Mouse (Mus musculus): ENCODE results near the gene Ddx5. TPM values are rescaled to one million over a fixed set of nuclear protein-coding genes. Genes with fewer than 3 reads are reported as not detected.

The Ddx5 gene
- 501 and 510 TPM in 2 replicates for polyA plus RNA-seq (2014; fragmentation: Nextera tagmentation; extraction: Ambion mirVana)

DNA sequence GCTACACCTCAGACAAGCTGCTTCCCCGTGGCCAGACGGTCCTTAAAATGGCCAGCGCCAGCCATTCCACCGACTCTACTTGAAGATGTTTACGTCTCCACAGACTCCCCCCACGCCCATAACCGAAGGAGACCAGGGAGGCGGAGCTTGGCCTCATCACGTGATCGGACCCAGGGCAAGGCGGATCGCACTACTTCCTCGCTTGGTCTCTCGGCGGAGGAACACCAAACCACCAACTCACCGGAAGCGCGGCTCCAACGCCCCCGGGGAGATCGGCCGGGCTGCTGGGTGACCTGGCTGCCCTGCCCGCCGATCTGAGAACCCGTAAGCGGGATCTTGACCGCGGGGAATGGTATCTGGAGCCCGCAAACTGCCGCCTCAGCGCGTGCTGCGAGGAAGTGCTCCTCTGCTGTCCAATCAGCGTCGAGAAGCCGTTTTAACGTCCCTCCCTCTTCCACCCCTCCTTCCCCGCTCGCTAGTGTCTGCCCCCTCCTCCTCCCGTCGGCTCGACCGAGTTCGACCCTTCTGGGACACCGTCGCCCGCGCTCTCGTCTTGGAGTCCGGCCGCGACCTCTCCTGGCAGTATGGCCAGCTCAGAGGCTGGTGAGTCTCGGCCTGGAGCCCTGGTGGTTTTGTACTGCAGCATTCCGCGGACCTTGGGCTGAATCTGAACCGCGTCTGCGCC is at the start of gene Ddx5, which contains the start of gene Cep95:
TSS of gene Ddx5 (minus strand) at position 411 of the 685 bp plus-strand sequence.
TSS of gene Cep95 (plus strand) at position 478 of the 685 bp plus-strand sequence.
- WGBS: under 1% methylated on average over 58 of the region's 58 CpGs
- peak within 1 kb of the TSS; percentile 100 for H3K9ac ChIP-seq (ENCODE audit: low read length)
- peak; percentile 98 for DNase-seq (ENCODE audit: low spot score)
- no peaks in the 10 kb centered on the region for H3K4me1 ChIP-seq (ENCODE audit: control insufficient read depth, insufficient read depth, low read length)
- H3K4me3 ChIP-seq (ENCODE audit: low read depth, low read length): peak within 1 kb of the TSS; percentile 92
- peaks cover 3% of the 10 kb centered on the region for H3K36me3 ChIP-seq (ENCODE audit: control insufficient read depth, insufficient read depth, low read length)
- H3K9me3 ChIP-seq (ENCODE audit: control insufficient read depth, low read length): no peaks in the 10 kb centered on the region
- H3K27me3 ChIP-seq (ENCODE audit: control insufficient read depth, insufficient read depth, low read length): no peaks in the 10 kb centered on the region
- peak; percentile 93 for ATAC-seq (ENCODE audit: insufficient number of reproducible peaks, low FRiP score, low TSS enrichment, low read depth)
- H3K4me2 ChIP-seq (ENCODE audit: low read depth, severe bottlenecking): peak within 1 kb of the TSS; percentile 71
- peak within 1 kb of the TSS; percentile 94 for H3K27ac ChIP-seq (replicated peaks; ENCODE audit: low read depth, low read length)

DNA sequence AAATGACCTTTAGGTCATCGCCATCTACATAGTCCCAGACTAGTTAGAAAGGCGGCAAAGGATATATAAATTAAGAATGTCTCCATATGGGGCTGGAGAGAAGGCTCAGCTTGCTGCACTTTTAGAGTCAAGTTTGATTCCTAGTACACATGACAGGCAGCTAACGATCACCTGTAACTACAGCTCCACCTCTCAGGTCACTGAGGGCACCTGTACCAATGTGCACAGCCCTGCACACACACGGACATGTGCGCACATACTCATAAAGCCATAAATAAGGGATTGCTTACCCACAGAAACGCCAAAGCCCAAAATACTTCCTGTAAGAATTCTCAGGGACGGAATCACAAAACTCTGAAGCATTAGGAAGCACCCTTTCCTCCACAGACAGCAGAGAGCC is 39.1 kb upstream of the Ddx5 start:
- H3K36me3 ChIP-seq (ENCODE audit: control insufficient read depth, insufficient read depth, low read length): peaks cover 16% of the 10 kb centered on the region
- ATAC-seq (ENCODE audit: insufficient number of reproducible peaks, low FRiP score, low TSS enrichment, low read depth) (no peak), DNase-seq (ENCODE audit: low spot score) (no peak)
- H3K4me2 ChIP-seq (ENCODE audit: low read depth, severe bottlenecking): no peak overlapping the region
- no peak overlapping the region for H3K9ac ChIP-seq (ENCODE audit: low read length)
- no peaks in the 10 kb centered on the region for H3K4me1 ChIP-seq (ENCODE audit: control insufficient read depth, insufficient read depth, low read length)
- no peak overlapping the region for H3K27ac ChIP-seq (replicated peaks; ENCODE audit: low read depth, low read length)
- no peak overlapping the region for H3K4me3 ChIP-seq (ENCODE audit: low read depth, low read length)
- WGBS: 91% methylated on average over 7 of the region's 7 CpGs
- no peaks in the 10 kb centered on the region for H3K27me3 ChIP-seq (ENCODE audit: control insufficient read depth, insufficient read depth, low read length)
- no peaks in the 10 kb centered on the region for H3K9me3 ChIP-seq (ENCODE audit: control insufficient read depth, low read length)

DNA sequence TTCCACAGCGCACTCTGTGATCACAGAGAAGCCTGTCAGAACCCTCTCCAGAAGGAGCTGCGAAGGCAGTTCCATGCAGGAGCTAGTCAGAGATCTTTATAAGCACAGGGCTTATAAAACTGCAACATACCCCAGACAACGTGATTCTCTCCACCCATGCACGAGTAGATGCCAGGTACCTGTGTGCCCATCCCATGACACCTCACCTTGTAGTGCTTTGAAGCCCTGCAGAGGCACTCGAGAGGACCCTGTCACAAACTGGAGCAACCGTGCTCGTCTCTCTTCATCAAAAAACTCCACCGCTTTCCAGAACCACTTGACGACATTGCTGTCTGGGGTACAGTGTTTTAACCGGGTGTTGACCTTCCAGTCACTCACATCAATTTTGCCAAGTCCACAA is 35.4 kb upstream of the Ddx5 start:
- DNase-seq (ENCODE audit: low spot score): no peak
- H3K27ac ChIP-seq (replicated peaks; ENCODE audit: low read depth, low read length): no peak overlapping the region
- H3K36me3 ChIP-seq (ENCODE audit: control insufficient read depth, insufficient read depth, low read length): peaks cover 18% of the 10 kb centered on the region
- 88% methylated on average over 10 of the region's 10 CpGs for WGBS
- no peak for ATAC-seq (ENCODE audit: insufficient number of reproducible peaks, low FRiP score, low TSS enrichment, low read depth)
- no peaks in the 10 kb centered on the region for H3K4me1 ChIP-seq (ENCODE audit: control insufficient read depth, insufficient read depth, low read length)
- no peaks in the 10 kb centered on the region for H3K27me3 ChIP-seq (ENCODE audit: control insufficient read depth, insufficient read depth, low read length)
- no peak overlapping the region for H3K4me3 ChIP-seq (ENCODE audit: low read depth, low read length)
- no peak overlapping the region for H3K4me2 ChIP-seq (ENCODE audit: low read depth, severe bottlenecking)
- no peak overlapping the region for H3K9ac ChIP-seq (ENCODE audit: low read length)
- H3K9me3 ChIP-seq (ENCODE audit: control insufficient read depth, low read length): no peaks in the 10 kb centered on the region

DNA sequence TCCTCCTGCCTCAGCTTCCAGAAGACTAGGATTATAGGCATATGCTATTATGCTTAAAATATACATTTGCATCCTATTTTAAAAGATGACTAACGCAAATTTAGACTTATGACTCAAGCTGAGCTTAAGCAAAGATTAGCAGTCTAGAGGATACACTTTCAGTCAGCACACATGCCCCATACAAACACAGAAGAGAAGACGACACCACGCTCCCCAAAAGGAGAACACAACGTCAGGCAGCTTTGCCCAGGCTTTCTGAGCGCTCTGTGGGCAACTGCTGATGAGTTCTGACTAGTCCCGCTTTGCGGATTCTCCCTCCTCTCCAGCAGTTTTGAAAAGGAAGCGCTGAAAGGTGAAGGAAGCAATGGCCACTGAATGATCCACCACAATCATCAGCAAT is 34.8 kb upstream of the Ddx5 start:
- Histone ChIP-seq H3K4me2 (ENCODE audit: low read depth, severe bottlenecking) (no peak overlapping the region), H3K4me1 (ENCODE audit: control insufficient read depth, insufficient read depth, low read length) (no peaks in the 10 kb centered on the region), H3K27me3 (ENCODE audit: control insufficient read depth, insufficient read depth, low read length) (no peaks in the 10 kb centered on the region), H3K36me3 (ENCODE audit: control insufficient read depth, insufficient read depth, low read length) (peaks cover 21% of the 10 kb centered on the region), H3K27ac (replicated peaks; ENCODE audit: low read depth, low read length) (no peak overlapping the region), H3K9me3 (ENCODE audit: control insufficient read depth, low read length) (no peaks in the 10 kb centered on the region), H3K9ac (ENCODE audit: low read length) (no peak overlapping the region), H3K4me3 (ENCODE audit: low read depth, low read length) (no peak overlapping the region)
- no peak for ATAC-seq (ENCODE audit: insufficient number of reproducible peaks, low FRiP score, low TSS enrichment, low read depth)
- no peak for DNase-seq (ENCODE audit: low spot score)
- WGBS: 92% methylated on average over 8 of the region's 8 CpGs

DNA sequence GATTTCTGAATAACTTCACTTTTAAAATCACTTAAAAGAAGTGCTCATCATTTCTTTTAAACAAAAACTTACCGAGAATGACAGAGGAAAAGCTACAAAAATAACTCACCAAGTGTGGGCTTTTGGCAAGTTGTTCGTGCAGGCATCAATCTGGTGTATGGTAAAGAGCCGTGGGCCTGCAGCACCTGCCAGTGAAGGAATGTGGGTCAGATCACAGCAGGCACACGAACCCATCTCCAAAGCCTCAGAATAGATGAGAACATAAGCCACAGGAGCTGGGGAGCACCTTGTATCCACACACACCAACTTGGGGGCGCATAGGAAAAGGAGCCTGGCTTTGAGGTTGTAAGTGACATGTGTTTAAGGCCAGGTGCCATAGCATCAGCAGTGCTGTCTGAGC is 33.9 kb upstream of the Ddx5 start:
- Histone ChIP-seq H3K27me3 (ENCODE audit: control insufficient read depth, insufficient read depth, low read length) (no peaks in the 10 kb centered on the region), H3K9ac (ENCODE audit: low read length) (no peak overlapping the region), H3K4me1 (ENCODE audit: control insufficient read depth, insufficient read depth, low read length) (no peaks in the 10 kb centered on the region), H3K4me2 (ENCODE audit: low read depth, severe bottlenecking) (no peak overlapping the region), H3K36me3 (ENCODE audit: control insufficient read depth, insufficient read depth, low read length) (peaks cover 19% of the 10 kb centered on the region), H3K4me3 (ENCODE audit: low read depth, low read length) (no peak overlapping the region), H3K9me3 (ENCODE audit: control insufficient read depth, low read length) (no peaks in the 10 kb centered on the region), H3K27ac (replicated peaks; ENCODE audit: low read depth, low read length) (no peak overlapping the region)
- no peak for ATAC-seq (ENCODE audit: insufficient number of reproducible peaks, low FRiP score, low TSS enrichment, low read depth)
- DNase-seq (ENCODE audit: low spot score): no peak
- WGBS: 90% methylated on average over 5 of the region's 5 CpGs

DNA sequence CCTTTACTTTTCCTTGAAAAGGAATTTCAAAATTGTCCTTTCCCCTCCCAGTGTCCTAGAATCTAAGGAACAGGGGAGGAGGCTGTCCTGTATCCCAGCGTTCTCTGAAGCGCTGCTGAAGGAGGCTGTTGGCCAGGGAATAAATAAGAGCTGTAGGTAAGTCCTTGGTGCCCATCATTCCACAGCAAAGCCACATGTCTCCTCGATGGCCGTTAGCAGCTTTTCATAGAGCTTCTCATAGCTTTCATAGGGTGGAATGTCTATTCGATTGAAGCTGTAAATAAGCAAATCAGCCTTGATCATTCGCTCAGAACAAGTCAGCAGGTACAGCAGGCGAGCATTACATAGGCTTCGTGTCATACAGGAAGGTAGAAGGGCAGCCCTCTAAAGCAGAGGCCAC is 33.5 kb upstream of the Ddx5 start:
- Histone ChIP-seq H3K9ac (ENCODE audit: low read length) (no peak overlapping the region), H3K27me3 (ENCODE audit: control insufficient read depth, insufficient read depth, low read length) (no peaks in the 10 kb centered on the region), H3K9me3 (ENCODE audit: control insufficient read depth, low read length) (no peaks in the 10 kb centered on the region), H3K4me2 (ENCODE audit: low read depth, severe bottlenecking) (no peak overlapping the region), H3K27ac (replicated peaks; ENCODE audit: low read depth, low read length) (no peak overlapping the region), H3K4me1 (ENCODE audit: control insufficient read depth, insufficient read depth, low read length) (no peaks in the 10 kb centered on the region), H3K36me3 (ENCODE audit: control insufficient read depth, insufficient read depth, low read length) (peaks cover 16% of the 10 kb centered on the region), H3K4me3 (ENCODE audit: low read depth, low read length) (no peak overlapping the region)
- 92% methylated on average over 8 of the region's 8 CpGs for WGBS
- ATAC-seq (ENCODE audit: insufficient number of reproducible peaks, low FRiP score, low TSS enrichment, low read depth) (no peak), DNase-seq (ENCODE audit: low spot score) (no peak)

DNA sequence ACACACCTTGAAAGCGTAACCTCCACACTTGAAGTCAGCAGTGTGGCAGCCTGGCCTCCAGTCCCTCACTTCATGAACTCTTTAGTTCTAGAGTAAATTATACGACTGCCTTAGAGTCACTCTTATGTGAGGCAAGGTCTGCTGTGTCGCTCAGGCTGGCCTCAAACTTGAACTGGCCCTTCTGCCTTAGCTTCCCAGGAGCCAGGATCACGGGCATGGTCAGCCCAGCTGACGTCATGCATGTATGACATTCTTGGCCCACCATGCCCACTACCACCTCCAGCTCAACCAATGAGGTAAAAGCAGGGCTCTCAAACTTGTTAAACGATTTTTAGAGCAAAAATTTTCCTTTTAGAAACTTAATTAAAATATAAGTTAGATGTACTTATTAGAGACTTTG is 32.4 kb upstream of the Ddx5 start:
- Histone ChIP-seq H3K4me1 (ENCODE audit: control insufficient read depth, insufficient read depth, low read length) (no peaks in the 10 kb centered on the region), H3K27ac (replicated peaks; ENCODE audit: low read depth, low read length) (no peak overlapping the region), H3K4me2 (ENCODE audit: low read depth, severe bottlenecking) (no peak overlapping the region), H3K9me3 (ENCODE audit: control insufficient read depth, low read length) (no peaks in the 10 kb centered on the region), H3K36me3 (ENCODE audit: control insufficient read depth, insufficient read depth, low read length) (peaks cover 17% of the 10 kb centered on the region), H3K9ac (ENCODE audit: low read length) (no peak overlapping the region), H3K27me3 (ENCODE audit: control insufficient read depth, insufficient read depth, low read length) (no peaks in the 10 kb centered on the region), H3K4me3 (ENCODE audit: low read depth, low read length) (no peak overlapping the region)
- WGBS: 90% methylated on average over 6 of the region's 6 CpGs
- no peak for ATAC-seq (ENCODE audit: insufficient number of reproducible peaks, low FRiP score, low TSS enrichment, low read depth)
- no peak for DNase-seq (ENCODE audit: low spot score)

DNA sequence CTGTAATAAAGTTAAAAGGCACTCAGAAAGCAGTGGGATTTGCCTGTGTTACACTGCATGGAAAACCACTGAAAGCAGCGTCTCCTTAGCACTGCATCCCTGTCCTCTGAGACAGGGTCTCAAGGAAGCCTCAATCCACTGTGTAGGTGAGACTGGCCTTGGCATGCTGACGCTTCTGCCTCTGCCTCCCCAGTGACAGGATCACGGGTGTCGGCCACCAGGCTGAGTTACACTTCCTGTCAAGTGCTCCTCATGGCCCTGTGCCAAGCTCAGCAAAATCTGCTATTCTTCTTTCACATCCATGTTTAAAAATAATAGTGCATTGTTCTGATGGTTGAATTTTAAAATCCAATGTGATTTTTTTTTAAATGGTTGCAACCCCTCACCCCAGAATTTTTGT is 32.0 kb upstream of the Ddx5 start:
- DNase-seq (ENCODE audit: low spot score): no peak
- 72% methylated on average over 4 of the region's 4 CpGs for WGBS
- H3K36me3 ChIP-seq (ENCODE audit: control insufficient read depth, insufficient read depth, low read length): peaks cover 16% of the 10 kb centered on the region
- no peaks in the 10 kb centered on the region for H3K27me3 ChIP-seq (ENCODE audit: control insufficient read depth, insufficient read depth, low read length)
- ATAC-seq (ENCODE audit: insufficient number of reproducible peaks, low FRiP score, low TSS enrichment, low read depth): no peak
- H3K9ac ChIP-seq (ENCODE audit: low read length): no peak overlapping the region
- no peaks in the 10 kb centered on the region for H3K4me1 ChIP-seq (ENCODE audit: control insufficient read depth, insufficient read depth, low read length)
- H3K4me2 ChIP-seq (ENCODE audit: low read depth, severe bottlenecking): no peak overlapping the region
- H3K4me3 ChIP-seq (ENCODE audit: low read depth, low read length): no peak overlapping the region
- no peaks in the 10 kb centered on the region for H3K9me3 ChIP-seq (ENCODE audit: control insufficient read depth, low read length)
- H3K27ac ChIP-seq (replicated peaks; ENCODE audit: low read depth, low read length): no peak overlapping the region

DNA sequence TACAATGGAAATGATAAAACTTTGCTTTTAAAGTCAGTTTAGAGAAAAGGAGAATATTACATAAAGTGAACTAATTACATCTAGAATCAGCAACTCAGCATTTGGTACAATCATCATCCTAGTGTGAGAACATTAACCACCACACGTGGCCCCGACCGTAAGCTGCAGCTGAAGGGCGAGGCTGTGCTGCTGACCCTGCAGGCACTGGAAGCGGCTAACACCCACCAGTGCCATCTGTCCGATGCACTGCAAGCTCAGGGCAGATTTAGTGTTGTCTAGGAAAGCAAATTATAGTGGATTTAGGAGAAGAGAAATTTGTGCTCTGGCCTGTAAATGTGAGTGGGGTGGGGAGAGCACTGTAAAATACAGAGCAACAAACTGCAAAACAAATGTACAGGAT is 31.3 kb upstream of the Ddx5 start:
- WGBS: 79% methylated on average over 6 of the region's 6 CpGs
- H3K4me2 ChIP-seq (ENCODE audit: low read depth, severe bottlenecking): no peak overlapping the region
- peaks cover 20% of the 10 kb centered on the region for H3K36me3 ChIP-seq (ENCODE audit: control insufficient read depth, insufficient read depth, low read length)
- no peak overlapping the region for H3K27ac ChIP-seq (replicated peaks; ENCODE audit: low read depth, low read length)
- no peaks in the 10 kb centered on the region for H3K27me3 ChIP-seq (ENCODE audit: control insufficient read depth, insufficient read depth, low read length)
- H3K4me3 ChIP-seq (ENCODE audit: low read depth, low read length): no peak overlapping the region
- no peak overlapping the region for H3K9ac ChIP-seq (ENCODE audit: low read length)
- ATAC-seq (ENCODE audit: insufficient number of reproducible peaks, low FRiP score, low TSS enrichment, low read depth): no peak
- no peak for DNase-seq (ENCODE audit: low spot score)
- no peaks in the 10 kb centered on the region for H3K4me1 ChIP-seq (ENCODE audit: control insufficient read depth, insufficient read depth, low read length)
- no peaks in the 10 kb centered on the region for H3K9me3 ChIP-seq (ENCODE audit: control insufficient read depth, low read length)

All from limb, embryonic 11.5 days (tissue).